Mouse (Mus musculus) midbrain, embryonic 10.5 days (tissue): ENCODE measurements around the gene Unc13a. TPM values are rescaled to one million over a fixed set of nuclear protein-coding genes. Genes with fewer than 3 reads are reported as not detected.

Source experiments
- DNase-seq: peaks from one replicate; pipeline ENCODE4 v3.0.0-alpha.2; 2017; ENCODE audit warnings: low spot score
- H3K27ac ChIP-seq: fragments of 300-500 bp; sonication (generic); replicated peaks from 2 replicates; pipeline ENCODE4 v1.5.1; 2016; ENCODE audit warnings: mild to moderate bottlenecking
- H3K27me3 ChIP-seq: fragments of 300-500 bp; sonication (generic); 2 replicates; pipeline ENCODE4 v1.6.1; 2016; ENCODE audit warnings: low read depth, mild to moderate bottlenecking; ENCODE audit not compliant: poor library complexity, severe bottlenecking
- H3K36me3 ChIP-seq: fragments of 300-500 bp; sonication (generic); 2 replicates; pipeline ENCODE4 v1.6.1; 2016; ENCODE audit warnings: mild to moderate bottlenecking, moderate library complexity
- H3K4me1 ChIP-seq: fragments of 300-500 bp; sonication (generic); 2 replicates; pipeline ENCODE4 v1.6.1; 2016
- H3K4me3 ChIP-seq: fragments of 300-500 bp; sonication (generic); 2 replicates; pipeline ENCODE4 v1.5.1; 2016; ENCODE audit warnings: mild to moderate bottlenecking, moderate library complexity
- H3K9me3 ChIP-seq: fragments of 300-500 bp; sonication (generic); replicated peaks from 2 replicates; pipeline ENCODE4 v1.6.1; 2016; ENCODE audit warnings: mild to moderate bottlenecking
- WGBS: fragments of 180-500 bp; shearing (Covaris S2); methylation state at CpG from one replicate; pipeline ENCODE4 v1.1.7; 2016; 5-methylcytosine and 5-hydroxymethylcytosine counted together
- microRNA-seq: library from miRNA; unstranded; fragments of <30 nt; microRNA quantifications from one replicate; pipeline ENCODE4, GENCODE M21; 2017
- polyA plus RNA-seq: library from polyadenylated mRNA; unstranded; fragments of >200 nt; fragmentation: Nextera tagmentation; extraction: Ambion mirVana; gene quantifications from 2 replicates; pipeline ENCODE4 v1.2.1, GENCODE M21; 2016

Unc13a gene
- polyA plus RNA-seq, 1 experiment from 2014 or later: 4.6 TPM

GRCm38 (mm10) chr8:71579476-71579875, 92.1 kb downstream of the Unc13a start:
- no peaks in the 10 kb centered on the region for H3K9me3 ChIP-seq
- H3K4me1 ChIP-seq: peaks cover 5% of the 10 kb centered on the region; the same call in 1 of the 2 replicates
- peaks cover 16% of the 10 kb centered on the region for H3K36me3 ChIP-seq
- 87% methylated on average over 14 of the region's 14 CpGs for WGBS
- H3K4me3 ChIP-seq: no peak overlapping the region
- H3K27ac ChIP-seq: no peak overlapping the region
- DNase-seq: no peak
- peaks cover 25% of the 10 kb centered on the region for H3K27me3 ChIP-seq

- H3K4me3 ChIP-seq: no peak overlapping the region
- 80% methylated on average over 1 of the region's 1 CpGs for WGBS
- H3K27me3 ChIP-seq: peaks cover 25% of the 10 kb centered on the region
- H3K27ac ChIP-seq: no peak overlapping the region
- DNase-seq: no peak
- H3K9me3 ChIP-seq: no peaks in the 10 kb centered on the region
- H3K36me3 ChIP-seq: peaks cover 11% of the 10 kb centered on the region
- H3K4me1 ChIP-seq: peaks cover 5% of the 10 kb centered on the region; the same call in 1 of the 2 replicates
These were observed 92.5 kb downstream of the Unc13a start for GRCm38 (mm10) chr8:71579009-71579408.

GRCm38 (mm10) chr8:71577856-71578387, 93.6 kb downstream of the Unc13a start:
- Histone ChIP-seq H3K4me3 (no peak overlapping the region), H3K36me3 (peaks cover 10% of the 10 kb centered on the region), H3K27ac (no peak overlapping the region), H3K9me3 (no peaks in the 10 kb centered on the region), H3K27me3 (peaks cover 25% of the 10 kb centered on the region), H3K4me1 (peaks cover 5% of the 10 kb centered on the region)
- WGBS: 81% methylated on average over 4 of the region's 4 CpGs
- DNase-seq: no peak

GRCm38 (mm10) chr8:71575020-71575419, 96.5 kb downstream of the Unc13a start:
- Histone ChIP-seq H3K27me3 (peaks cover 23% of the 10 kb centered on the region), H3K4me1 (peaks cover 17% of the 10 kb centered on the region), H3K4me3 (no peak overlapping the region), H3K36me3 (no peaks in the 10 kb centered on the region), H3K27ac (no peak overlapping the region), H3K9me3 (no peaks in the 10 kb centered on the region)
- WGBS: 71% methylated on average over 1 of the region's 1 CpGs
- DNase-seq: no peak

- no peak for DNase-seq
- 76% methylated on average over 7 of the region's 7 CpGs for WGBS
- Histone ChIP-seq H3K27me3 (peaks cover 20% of the 10 kb centered on the region), H3K27ac (no peak overlapping the region), H3K36me3 (no peaks in the 10 kb centered on the region), H3K9me3 (no peaks in the 10 kb centered on the region), H3K4me1 (peaks cover 23% of the 10 kb centered on the region), H3K4me3 (no peak overlapping the region)
These were observed 97.1 kb downstream of the Unc13a start for GRCm38 (mm10) chr8:71574426-71574825.

Small RNA genes lying within 50 kb of the gene (microRNA-seq; reads per million reads assigned to microRNA genes)
- gene Mir6769b: not detected

Other genes with a start within 250 kb of the Unc13a start
- 75.0 and 78.3 TPM in 2 replicates for gene Abhd8, start 208.1 kb downstream of the Unc13a start, polyA plus RNA-seq
- gene Mrpl34, start 206.8 kb downstream of the Unc13a start, polyA plus RNA-seq: 230 and 238 TPM in 2 replicates
- gene Dda1, start 202.6 kb downstream of the Unc13a start, polyA plus RNA-seq: 131 and 141 TPM in 2 replicates
- 3.0 and 3.4 TPM in 2 replicates for gene Ano8, start 185.8 kb downstream of the Unc13a start, polyA plus RNA-seq
- gene Gtpbp3, start 183.7 kb downstream of the Unc13a start, polyA plus RNA-seq: 20.0 and 21.8 TPM in 2 replicates
- gene Plvap, start 160.0 kb downstream of the Unc13a start, polyA plus RNA-seq: 39.4 and 45.2 TPM in 2 replicates
- gene Ccdc194, start 146.0 kb downstream of the Unc13a start, polyA plus RNA-seq: 0.14 and 0.28 TPM in 2 replicates
- 8.6 and 9.3 TPM in 2 replicates for gene Bst2, start 134.3 kb downstream of the Unc13a start, polyA plus RNA-seq
- gene Mvb12a, start 128.8 kb downstream of the Unc13a start, polyA plus RNA-seq: 62.1 and 62.9 TPM in 2 replicates
- 0.14 TPM in 2 replicates for gene Tmem221, start 112.9 kb downstream of the Unc13a start, polyA plus RNA-seq
- not detected in 2 replicates for gene Nxnl1, start 105.2 kb downstream of the Unc13a start, polyA plus RNA-seq
- gene Slc27a1, start 102.9 kb downstream of the Unc13a start, polyA plus RNA-seq: 21.5 and 27.0 TPM in 2 replicates
- 248 and 261 TPM in 2 replicates for gene Pgls, start 79.6 kb downstream of the Unc13a start, polyA plus RNA-seq
- gene Fam129c, start 74.1 kb downstream of the Unc13a start, polyA plus RNA-seq: 4.5 and 5.4 TPM in 2 replicates
- gene Colgalt1, start 60.8 kb downstream of the Unc13a start, polyA plus RNA-seq: 51.2 and 52.8 TPM in 2 replicates
- gene Jak3, start 4.5 kb upstream of the Unc13a start, polyA plus RNA-seq: 2.8 and 3.7 TPM in 2 replicates
- 0.30 and 0.37 TPM in 2 replicates for gene Insl3, start 17.5 kb upstream of the Unc13a start, polyA plus RNA-seq
- gene B3gnt3, start 30.0 kb upstream of the Unc13a start, polyA plus RNA-seq: 0.67 and 0.89 TPM in 2 replicates
- 17.7 and 25.4 TPM in 2 replicates for gene Fcho1, start 54.0 kb upstream of the Unc13a start, polyA plus RNA-seq
- gene Zfp709, start 210.3 kb upstream of the Unc13a start, polyA plus RNA-seq: 5.3 and 5.4 TPM in 2 replicates
- 8.2 and 10.7 TPM in 2 replicates for gene Zfp882, start 236.9 kb upstream of the Unc13a start, polyA plus RNA-seq
- gene Zfp617, start 236.9 kb upstream of the Unc13a start, polyA plus RNA-seq: 35.4 and 37.5 TPM in 2 replicates